Mouse (Mus musculus) NIH3T3 (cell line): ENCODE data around the gene Gmps.

Experiments
- DNase-seq: peaks from one replicate; pipeline ENCODE4 v3.0.0-alpha.2; 2012; ENCODE audit warnings: low read depth

The Gmps gene

DNA sequence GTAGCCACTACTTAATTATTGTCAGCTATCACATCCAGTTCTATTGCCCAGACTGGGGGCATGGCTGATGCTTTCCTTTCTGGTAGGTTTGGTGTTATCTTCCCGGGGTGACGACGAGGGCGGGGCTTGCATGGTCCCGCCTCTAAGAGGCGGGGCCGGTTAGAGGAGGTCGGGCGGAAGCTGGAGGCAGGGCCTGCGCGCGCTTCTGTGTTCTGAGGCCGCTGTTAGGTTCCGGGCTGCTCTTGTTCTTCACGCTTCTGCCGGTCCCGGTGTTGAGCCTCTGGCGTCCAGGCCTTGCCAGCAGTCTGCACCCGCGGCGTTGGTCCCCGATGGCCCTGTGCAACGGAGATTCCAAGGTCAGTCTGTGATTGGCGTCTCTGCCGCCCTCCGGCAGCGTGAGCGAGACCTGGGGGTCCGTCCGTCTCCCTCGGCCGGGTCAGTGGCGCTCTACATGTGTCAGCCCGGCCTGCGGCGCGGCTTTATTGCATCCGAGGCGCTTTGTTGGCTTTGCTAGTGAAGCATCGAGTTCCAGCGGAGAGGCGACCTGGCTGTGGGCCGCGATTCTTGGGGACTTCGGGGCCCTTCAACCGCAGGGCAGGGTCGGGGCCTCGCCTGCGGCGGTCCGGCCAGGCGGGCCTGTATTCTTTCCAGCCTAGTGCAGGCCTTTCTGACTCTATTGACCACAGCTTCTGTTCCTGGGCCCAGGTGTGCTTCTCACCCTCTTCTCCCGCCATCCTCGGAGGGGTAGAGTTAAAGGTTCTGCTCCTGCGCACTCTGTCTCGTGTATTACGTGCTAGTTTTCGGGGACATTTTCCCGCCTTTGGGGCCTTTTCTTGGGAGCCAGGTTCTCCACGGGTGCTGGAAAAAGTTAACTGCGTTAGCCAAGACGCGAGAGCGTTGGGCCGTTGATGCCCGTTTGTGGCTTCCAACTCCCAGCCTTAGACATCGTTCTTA is at the start of gene Gmps:
Gene Gmps, plus strand, starts transcription at position 152 of the 954 bp plus-strand sequence.
- peak; percentile 97 for DNase-seq

- peak; percentile 94 for DNase-seq
Observed at GRCm38 (mm10) chr3:63928878-63929859, 46.7 kb upstream of the Gmps start, which contains the start of gene E130311K13Rik. E130311K13Rik (minus strand) TSS chr3:63929472.

DNA sequence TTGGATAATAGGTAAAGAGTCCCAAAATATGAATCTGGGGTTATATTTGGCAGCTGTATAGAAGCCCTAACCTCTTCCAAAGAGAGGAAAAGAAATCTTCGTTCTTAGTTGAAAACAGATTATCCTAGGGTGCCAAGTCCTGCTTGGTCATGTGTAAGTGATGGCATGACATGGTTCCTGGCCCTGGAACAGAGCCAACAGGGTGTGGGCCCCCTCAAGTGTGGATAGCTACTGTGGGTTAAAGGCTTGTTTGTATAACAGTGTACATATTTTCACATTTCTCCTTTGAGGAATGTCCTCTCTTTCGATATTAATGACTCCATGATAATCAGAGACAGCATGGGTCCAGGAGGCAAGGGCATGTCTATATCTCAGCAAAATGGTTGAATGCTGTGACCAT is 37.0 kb upstream of the Gmps start:
- DNase-seq, result no peak

DNA sequence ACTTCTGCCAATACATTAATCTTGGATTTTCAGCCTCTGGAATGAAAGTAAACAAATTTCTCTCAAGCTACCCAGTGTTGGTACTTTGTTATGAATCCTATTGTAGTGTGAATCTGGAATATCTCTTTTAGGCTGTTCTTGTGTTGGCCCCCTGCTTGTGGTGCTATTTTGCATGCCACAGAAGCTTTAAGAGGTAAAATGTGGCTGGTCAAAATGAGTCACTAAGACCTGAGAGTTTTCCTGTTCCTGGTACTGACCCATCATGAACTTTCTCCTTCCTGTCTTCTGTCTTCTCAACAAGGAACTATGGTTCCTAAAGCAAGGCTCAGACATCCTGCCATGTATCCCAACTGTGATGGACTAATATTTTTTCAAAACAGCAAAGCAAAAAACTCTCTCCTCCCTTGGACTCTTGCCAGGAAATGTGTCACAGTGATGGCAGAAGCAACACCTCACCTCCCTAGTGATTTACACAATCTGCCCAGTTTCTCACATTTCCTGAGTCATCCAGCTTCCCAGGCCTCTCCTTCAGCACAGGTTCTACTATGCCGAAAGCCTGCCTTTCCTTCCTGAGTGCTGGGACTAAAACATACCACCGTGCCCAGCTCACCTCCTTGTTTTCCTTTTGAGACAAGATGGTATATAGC is 34.6 kb upstream of the Gmps start:
- peak; percentile 72 for DNase-seq

DNA sequence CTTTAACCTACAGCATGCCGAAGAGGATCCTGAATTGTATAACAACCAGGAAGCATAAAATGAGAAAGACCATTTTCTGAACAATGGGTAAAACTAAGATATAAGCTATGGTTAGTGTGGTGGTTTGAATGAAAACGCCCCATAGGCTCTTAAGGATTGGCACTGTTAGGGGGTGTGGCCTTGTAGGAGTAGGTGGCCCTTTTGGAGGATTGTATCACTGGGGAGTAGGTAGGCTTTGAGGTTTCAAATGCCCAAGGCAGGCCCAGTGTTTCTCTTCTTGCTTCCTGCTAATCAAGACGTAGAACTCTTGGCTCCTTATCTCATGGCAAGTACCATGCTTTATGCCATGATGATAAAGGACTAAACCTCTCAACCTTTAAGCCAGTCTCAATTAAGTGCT is 26.1 kb upstream of the Gmps start:
- no peak for DNase-seq

DNA sequence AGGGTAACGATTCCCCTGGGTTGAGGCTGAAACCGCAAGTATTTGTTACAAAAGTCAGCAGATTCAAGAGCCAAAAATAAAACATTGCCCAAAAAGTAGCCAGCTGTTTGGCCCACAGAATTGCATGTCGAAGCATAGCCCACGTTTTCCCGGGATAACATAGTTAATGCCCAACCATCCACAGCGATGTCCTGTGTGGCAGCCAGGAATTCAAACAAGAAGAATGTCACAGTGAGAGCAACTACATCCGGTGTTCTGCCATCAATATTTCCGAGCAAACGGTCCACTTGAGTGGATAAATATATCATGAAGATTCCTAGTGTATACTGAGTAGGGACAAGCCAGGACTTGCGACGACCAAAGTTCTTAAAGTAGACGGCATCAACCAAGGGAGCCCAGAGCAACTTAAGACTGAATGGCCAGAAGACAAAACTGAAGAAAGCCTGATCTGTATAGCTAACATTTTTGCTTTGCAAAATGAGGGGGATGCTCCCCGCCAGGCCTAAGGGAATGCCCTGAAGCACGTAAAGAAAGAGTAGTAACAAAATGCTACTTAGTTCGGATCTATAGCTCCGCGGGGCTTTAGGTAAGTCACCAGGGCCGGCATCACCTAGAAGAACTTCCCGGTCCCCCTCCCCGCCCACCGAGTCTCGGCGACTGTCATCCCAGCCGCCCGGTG is 12.3 kb upstream of the Gmps start:
- peak; percentile 47 for DNase-seq

DNA sequence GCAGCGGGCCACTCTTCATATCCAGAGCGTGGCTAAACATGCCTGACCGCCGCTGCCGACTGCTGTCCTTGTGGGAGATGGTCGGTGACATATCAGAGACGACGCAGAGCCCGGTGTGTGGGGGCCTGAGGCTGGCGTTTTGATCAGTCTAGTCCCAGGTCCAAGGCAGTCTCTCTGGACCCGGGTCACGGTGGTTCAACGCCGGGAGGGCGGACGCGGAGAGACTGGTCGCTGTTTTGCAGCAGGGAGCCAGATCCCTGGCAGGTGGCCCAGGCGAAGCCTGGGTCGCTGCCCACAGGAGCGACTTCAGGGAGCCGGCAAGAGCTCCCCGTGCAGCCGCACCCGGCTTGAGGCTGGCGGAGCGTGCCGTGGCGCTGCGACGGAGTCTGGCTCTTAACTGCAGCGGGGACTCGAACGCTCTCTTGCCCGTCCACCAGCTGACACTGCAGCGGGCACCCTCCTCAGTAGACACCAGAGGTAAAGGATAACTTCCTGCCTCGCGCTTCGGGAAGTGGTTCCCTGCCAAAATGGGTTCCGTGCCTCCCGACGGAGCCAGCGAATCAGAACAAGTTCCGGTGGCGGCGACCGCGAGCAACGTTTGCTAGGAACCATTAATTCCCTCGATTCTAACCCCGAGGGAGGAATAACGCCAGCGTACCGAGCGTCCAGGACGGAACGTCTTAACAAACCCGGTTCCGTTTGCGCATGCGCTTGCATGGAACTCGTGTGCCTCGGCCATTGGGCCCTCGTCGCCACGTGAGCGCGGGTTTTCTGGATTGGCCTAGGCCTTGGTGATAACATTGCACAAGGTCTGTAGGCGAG is 11.6 kb upstream of the Gmps start, which contains the start of gene Slc33a1:
Gene Slc33a1, minus strand, starts transcription at position 669 of the 822 bp plus-strand sequence.
- DNase-seq, result peak; percentile 100

DNA sequence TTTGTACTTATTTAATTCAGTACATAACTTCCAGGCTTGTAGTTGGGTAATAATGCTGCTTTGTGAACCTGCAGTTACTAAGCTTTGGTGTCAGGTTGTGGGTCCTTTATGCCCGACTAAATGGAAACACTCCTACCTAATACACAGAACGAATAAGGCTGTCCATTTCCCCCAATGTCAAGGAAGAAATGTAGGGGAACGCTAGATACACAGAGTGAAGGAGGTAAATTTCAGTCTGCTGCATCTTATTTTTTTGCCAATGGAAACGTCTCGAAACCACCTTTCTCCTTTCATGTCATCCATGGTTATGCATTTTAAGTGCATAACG is 11.0 kb upstream of the Gmps start:
- DNase-seq, result no peak

- no peak for DNase-seq
Observed at GRCm38 (mm10) chr3:63965929-63966328, 10.0 kb upstream of the Gmps start.

DNA sequence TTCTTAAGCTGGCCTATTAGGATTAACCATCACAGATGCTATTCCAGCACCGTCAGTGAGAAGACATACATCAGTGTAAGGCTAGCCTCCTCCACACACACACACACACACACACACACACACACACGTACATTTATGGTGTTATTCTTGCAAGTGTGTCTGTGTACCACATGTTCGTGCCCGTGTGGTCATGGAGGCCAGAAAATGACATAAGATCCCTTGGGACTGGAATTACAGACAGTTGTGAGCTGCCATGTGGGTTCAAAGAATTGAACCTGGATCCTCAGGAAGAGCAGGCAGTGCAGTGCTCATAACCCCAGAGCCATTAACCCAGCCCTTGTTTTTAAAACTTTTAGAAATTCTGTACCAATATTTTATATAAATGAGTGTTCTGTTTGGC is 2.0 kb downstream of the Gmps start:
- DNase-seq, result peak; percentile 5

GRCm38 (mm10) chr3:63986656-63987055 is 10.8 kb downstream of the Gmps start:
- DNase-seq, result no peak

DNA sequence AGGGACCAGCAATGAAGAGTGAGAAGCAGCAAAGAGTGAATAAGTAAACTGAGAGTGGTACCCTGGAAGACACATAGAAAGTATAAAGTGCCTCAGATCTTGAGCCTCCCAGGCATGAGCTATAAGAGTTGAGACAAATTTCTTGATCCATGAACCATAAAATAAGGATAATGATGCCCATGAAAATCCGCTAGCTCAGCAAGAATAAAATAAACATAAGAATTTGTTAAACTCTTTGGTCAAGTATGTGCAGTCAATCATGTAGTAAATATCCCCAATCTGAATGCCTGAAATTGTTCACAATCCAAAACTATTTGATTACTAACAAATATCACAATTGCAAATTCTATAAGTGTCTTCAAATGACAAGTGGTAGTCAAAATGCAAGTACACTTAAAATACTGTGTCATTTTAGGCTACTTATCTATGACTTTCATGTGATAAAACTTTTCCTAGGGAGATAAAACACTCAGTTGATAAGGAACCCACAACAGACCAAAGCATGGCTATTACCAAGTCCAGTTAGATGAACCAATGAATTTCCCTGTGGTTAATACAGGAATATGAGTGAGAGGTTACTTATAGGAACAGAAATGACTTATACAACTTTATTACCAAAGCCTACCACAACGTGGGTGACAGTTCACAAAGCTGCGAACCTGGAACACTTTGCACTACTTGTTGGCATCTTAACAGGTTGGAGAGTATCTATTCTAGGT is 13.0 kb downstream of the Gmps start:
- DNase-seq, result no peak

- DNase-seq, result no peak
Observed at GRCm38 (mm10) chr3:64021436-64021835, 45.5 kb downstream of the Gmps start.

- no peak for DNase-seq
Observed at GRCm38 (mm10) chr3:64021867-64022266, 46.0 kb downstream of the Gmps start.

DNA sequence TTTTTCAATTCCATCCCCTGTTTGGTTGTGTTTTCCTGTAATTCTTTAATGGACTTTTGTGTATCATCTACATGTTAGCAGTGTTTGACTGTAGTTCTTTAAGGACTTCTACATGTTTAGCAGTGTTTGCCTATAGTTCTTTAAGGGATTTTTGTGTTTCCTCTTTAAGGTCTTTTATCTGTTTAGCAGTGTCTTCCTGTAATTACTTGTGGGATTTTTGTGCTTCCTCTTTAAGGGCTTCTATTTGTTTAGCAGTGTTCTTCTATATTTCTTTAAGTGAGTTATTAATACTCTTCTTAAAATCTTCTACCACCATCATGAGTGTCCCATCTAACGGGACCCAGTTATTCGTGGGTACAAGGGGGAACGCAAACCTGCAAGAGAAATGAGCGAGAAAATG is 53.9 kb downstream of the Gmps start:
- no peak for DNase-seq

DNA sequence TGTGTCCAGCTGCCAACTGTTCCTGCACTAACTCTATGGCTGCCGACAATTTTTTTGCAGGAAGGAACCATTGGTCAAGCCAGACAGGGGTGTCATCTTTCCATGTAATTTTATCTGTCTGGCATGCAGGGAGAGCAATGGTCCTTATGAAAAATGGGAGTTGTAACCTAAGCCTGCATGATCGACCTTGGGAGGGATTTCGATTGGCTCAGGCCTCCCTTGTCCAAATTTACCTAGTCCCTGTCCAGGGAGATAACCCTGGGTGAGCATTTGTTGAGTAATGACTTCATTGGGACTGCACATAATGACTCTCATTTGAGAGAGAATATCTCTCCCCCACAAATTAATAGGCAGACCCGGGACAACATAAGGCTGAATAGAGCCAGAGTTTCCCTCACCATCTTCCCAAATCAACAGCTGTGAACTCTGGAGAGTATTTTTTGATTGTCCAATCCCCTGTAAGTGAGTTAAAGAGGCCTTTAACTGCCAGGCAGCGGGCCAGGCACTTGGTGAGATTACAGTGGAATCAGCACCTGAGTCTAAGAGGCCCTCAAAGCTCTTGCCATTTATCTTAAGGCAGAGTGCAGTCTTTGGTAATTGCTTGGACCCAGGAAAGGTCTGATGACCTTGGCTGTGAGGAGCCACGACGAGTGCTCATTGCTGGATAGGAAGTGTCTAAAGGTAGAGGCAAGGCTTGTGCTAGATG is 62.4 kb downstream of the Gmps start:
- DNase-seq, result no peak

GRCm38 (mm10) chr3:64039818-64040784 is 64.2 kb downstream of the Gmps start:
- peak; percentile 89 for DNase-seq
